Mouse (Mus musculus) heart, embryonic 13.5 days (tissue): ENCODE measurements at regions not wholly inside any gene's neighbourhood (a gene's known extent, or its start where the extent isn't known, plus 50 kb on each side); places are given as distances from the start of the nearest gene placed in this dataset.

Experiments used
- ATAC-seq: fragments of 200-750 bp; cut with Nextera tagmentation; 2 replicates; pipeline ENCODE4 v1.8.0; 2017; ENCODE audit warnings: moderate TSS enrichment; ENCODE audit not compliant: insufficient number of reproducible peaks, low FRiP score, low TSS enrichment; ENCODE audit errors: extremely low read depth
- H3K27ac ChIP-seq: fragments of 300-500 bp; sonication (generic); replicated peaks from 2 replicates; pipeline ENCODE4 v1.5.1; 2015; ENCODE audit warnings: moderate library complexity, mild to moderate bottlenecking, inconsistent platforms
- H3K27me3 ChIP-seq: fragments of 300-500 bp; sonication (generic); replicated peaks from 2 replicates; pipeline ENCODE4 v1.6.1; 2015; ENCODE audit warnings: mild to moderate bottlenecking, inconsistent platforms
- H3K36me3 ChIP-seq: fragments of 300-500 bp; sonication (generic); 2 replicates; pipeline ENCODE4 v1.6.1; 2015; ENCODE audit warnings: mild to moderate bottlenecking, inconsistent platforms
- H3K4me1 ChIP-seq: fragments of 300-500 bp; sonication (generic); 2 replicates; pipeline ENCODE4 v1.6.1; 2015; ENCODE audit warnings: inconsistent platforms
- H3K4me2 ChIP-seq: fragments of 300-500 bp; sonication (generic); 2 replicates; pipeline ENCODE4 v1.6.1; 2015; ENCODE audit warnings: inconsistent platforms, mild to moderate bottlenecking, moderate library complexity
- H3K4me3 ChIP-seq: fragments of 300-500 bp; sonication (generic); 2 replicates; pipeline ENCODE4 v1.5.1; 2015; ENCODE audit warnings: moderate library complexity, mild to moderate bottlenecking, inconsistent platforms
- H3K9ac ChIP-seq: fragments of 300-500 bp; sonication (generic); 2 replicates; pipeline ENCODE4 v1.6.1; 2015; ENCODE audit warnings: inconsistent platforms, mild to moderate bottlenecking, moderate library complexity
- H3K9me3 ChIP-seq: fragments of 300-500 bp; sonication (generic); 2 replicates; pipeline ENCODE4 v1.6.1; 2016; ENCODE audit warnings: inconsistent platforms
- WGBS: fragments of 180-500 bp; shearing (Covaris S2); methylation state at CpG from one replicate; pipeline ENCODE4 v1.1.7; 2015; ENCODE audit warnings: mixed read lengths; 5-methylcytosine and 5-hydroxymethylcytosine counted together

DNA sequence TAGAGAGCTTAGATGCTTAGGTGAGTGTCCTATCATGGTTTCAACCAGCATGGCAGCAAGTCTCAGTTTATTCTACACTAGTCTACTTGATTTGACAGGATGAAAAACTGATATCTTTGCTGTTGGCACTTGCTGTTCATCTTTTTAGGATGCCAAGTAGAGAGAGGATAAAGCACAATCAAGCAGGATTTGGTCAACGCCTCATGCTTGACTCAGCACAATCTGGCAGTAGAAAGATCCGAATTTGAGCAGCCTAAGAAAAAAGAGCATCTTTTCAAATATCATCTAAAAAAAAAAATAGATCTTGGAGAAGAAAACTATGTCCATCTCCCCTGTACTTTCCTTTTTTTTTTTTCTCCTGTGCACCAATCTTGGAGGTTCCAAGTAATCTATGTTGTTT is 83.0 kb downstream of the Etaa1 start:
- Histone ChIP-seq H3K9me3 (no peaks in the 10 kb centered on the region), H3K27ac (no peak overlapping the region), H3K9ac (no peak overlapping the region), H3K36me3 (no peaks in the 10 kb centered on the region), H3K4me1 (no peaks in the 10 kb centered on the region), H3K4me2 (no peak overlapping the region), H3K27me3 (no peaks in the 10 kb centered on the region), H3K4me3 (no peak overlapping the region)
- WGBS: 73% methylated on average over 2 of the region's 2 CpGs
- ATAC-seq: no peak

DNA sequence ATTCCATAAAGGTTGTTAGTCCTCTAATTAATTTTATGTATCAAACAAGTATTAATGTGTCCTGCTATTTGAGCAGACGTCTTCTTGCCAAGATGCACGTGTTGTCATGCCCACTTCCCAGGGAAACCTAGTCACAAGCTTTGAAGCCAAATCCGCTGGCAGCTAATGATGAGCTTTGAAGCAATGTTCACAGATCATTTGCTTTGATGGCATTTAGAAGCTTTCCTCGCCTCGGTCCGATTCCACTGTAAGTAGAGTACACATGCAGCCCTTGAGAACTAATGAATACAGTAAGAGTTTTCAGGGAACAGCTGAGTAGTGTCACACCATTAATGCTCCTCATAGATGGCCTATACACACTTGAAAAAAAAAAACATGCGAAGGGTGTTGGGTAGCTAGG is 81.8 kb downstream of the Etaa1 start:
- Histone ChIP-seq H3K9me3 (no peaks in the 10 kb centered on the region), H3K9ac (no peak overlapping the region), H3K36me3 (no peaks in the 10 kb centered on the region), H3K4me2 (no peak overlapping the region), H3K27ac (no peak overlapping the region), H3K27me3 (no peaks in the 10 kb centered on the region), H3K4me1 (no peaks in the 10 kb centered on the region), H3K4me3 (no peak overlapping the region)
- whole genome bisulfite sequencing: 76% methylated on average over 7 of the region's 7 CpGs
- no peak for ATAC-seq

DNA sequence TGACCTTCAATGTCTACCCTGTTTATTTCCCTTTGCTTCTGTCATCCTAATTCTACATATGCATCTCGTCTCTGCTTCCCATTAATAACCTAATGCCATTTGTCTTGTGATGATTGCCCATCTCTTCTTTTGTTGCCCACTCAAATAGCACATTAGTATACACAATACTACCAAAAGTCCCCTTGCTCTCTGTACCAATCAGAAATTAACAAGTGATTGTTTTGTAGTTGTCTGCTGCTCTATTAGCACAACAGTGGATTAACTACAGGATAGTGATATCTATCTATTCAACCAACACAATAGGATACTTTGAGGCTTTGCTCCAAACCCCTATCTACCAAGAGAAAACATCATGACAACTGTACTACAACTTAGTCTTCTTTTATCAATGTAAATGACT is 70.4 kb downstream of the Etaa1 start:
- no peaks in the 10 kb centered on the region for H3K27me3 ChIP-seq
- no peak overlapping the region for H3K4me2 ChIP-seq
- H3K27ac ChIP-seq: no peak overlapping the region
- no peak overlapping the region for H3K9ac ChIP-seq
- no peaks in the 10 kb centered on the region for H3K36me3 ChIP-seq
- 50% methylated on average over 1 of the region's 1 CpGs for WGBS
- no peak overlapping the region for H3K4me3 ChIP-seq
- no peak for ATAC-seq
- peaks cover 2% of the 10 kb centered on the region; the same call in 1 of the 2 replicates for H3K9me3 ChIP-seq
- no peaks in the 10 kb centered on the region for H3K4me1 ChIP-seq
